Comparison of ENCODE assay signal across 10 mouse cellular contexts in the genomic region with DNA sequence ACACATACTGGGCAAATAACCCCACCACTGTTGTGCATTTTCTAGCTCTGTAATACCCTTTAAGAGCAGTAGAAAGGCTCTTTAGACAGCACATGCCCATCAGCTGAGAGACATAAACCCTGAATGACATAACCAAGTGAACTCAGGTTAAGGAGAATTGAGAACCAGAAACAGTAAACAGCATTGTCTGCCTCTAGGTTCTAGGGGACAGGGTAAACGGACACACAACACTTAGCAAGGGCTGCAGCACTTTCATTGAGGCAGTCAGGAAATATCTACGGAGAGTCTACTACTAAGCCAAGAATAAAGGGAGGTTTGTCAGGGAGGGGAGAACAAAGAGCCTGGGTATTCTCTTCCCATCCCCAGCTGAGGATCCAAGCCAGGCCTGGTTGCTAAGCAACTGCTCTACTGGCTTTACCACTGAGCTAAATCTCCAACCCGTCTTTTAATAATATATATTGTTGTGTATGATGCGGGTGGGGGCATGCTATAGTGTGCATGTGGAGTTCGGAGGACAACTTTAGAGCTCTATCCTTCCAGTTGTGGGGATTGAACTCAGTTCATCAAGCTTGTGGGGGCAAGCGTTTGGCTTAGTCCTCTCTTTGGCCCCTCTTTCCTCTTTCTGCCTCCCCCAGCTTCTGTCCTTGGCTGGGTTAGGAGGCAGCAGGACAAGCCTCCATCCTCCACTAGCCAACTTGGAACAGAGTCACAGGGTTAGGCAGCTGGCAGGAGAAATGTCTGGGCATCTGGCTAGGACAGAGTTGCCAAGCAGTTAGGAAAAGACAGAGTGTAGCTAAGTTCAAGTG. TPM values are rescaled to one million over a fixed set of nuclear protein-coding genes. Genes with fewer than 3 reads are reported as not detected.
DNase-seq lines count a peak whose midpoint lies in the region; ATAC-seq lines count a peak whose summit lies in the region.
"Had no signal": no experiment of that assay in that cellular context is flagged by ENCODE, and none has a peak within 500 bp of the region (broad histone marks: within the 10 kb centered on the region; RNA-seq: fewer than 3 reads in every experiment).

No protein-coding gene starts in this region.

- H3K36me3 ChIP-seq in embryonic facial prominence, embryonic 11.5 days (replicated peaks; ENCODE audit: control insufficient read depth, insufficient read depth, low read depth, low read length), result no peaks in the 10 kb centered on the region
- no peaks in the 10 kb centered on the region for H3K36me3 ChIP-seq in embryonic facial prominence, embryonic 10.5 days (replicated peaks)
- H3K36me3 ChIP-seq in hindbrain, embryonic 12.5 days, result no peaks in the 10 kb centered on the region
- no peaks in the 10 kb centered on the region for H3K36me3 ChIP-seq in midbrain, embryonic 12.5 days
- H3K36me3 ChIP-seq in limb, embryonic 10.5 days, result no peaks in the 10 kb centered on the region
- H3K36me3 ChIP-seq: neural tube, embryonic 12.5 days had no signal

- H3K27me3 ChIP-seq in embryonic facial prominence, embryonic 11.5 days (ENCODE audit: control insufficient read depth, insufficient read depth, low read length), result no peaks in the 10 kb centered on the region
- H3K27me3 ChIP-seq in embryonic facial prominence, embryonic 10.5 days (replicated peaks; ENCODE audit: low read depth, poor library complexity, severe bottlenecking), result peaks cover 8% of the 10 kb centered on the region
- no peaks in the 10 kb centered on the region for H3K27me3 ChIP-seq in hindbrain, embryonic 12.5 days
- H3K27me3 ChIP-seq in midbrain, embryonic 12.5 days, result no peaks in the 10 kb centered on the region
- H3K27me3 ChIP-seq in limb, embryonic 10.5 days (ENCODE audit: low read depth, poor library complexity, severe bottlenecking), result no peaks in the 10 kb centered on the region
- H3K27me3 ChIP-seq: neural tube, embryonic 12.5 days had no signal

- H3K27ac ChIP-seq in embryonic facial prominence, embryonic 11.5 days (replicated peaks; ENCODE audit: low read depth, low read length), result no peak overlapping the region
- H3K27ac ChIP-seq in embryonic facial prominence, embryonic 10.5 days (replicated peaks), result no peak overlapping the region
- H3K27ac ChIP-seq in hindbrain, embryonic 12.5 days, result no peak overlapping the region
- peak overlapping the region; percentile 25; the same call in 1 of the 2 replicates for H3K27ac ChIP-seq in midbrain, embryonic 12.5 days (replicated peaks)
- H3K27ac ChIP-seq in limb, embryonic 10.5 days, result no peak overlapping the region
- H3K27ac ChIP-seq: left cerebral cortex, adult 2 months; neural tube, embryonic 12.5 days had no signal

- no peak overlapping the region for H3K4me3 ChIP-seq in embryonic facial prominence, embryonic 11.5 days (ENCODE audit: low read depth, low read length)
- no peak overlapping the region for H3K4me3 ChIP-seq in embryonic facial prominence, embryonic 10.5 days
- H3K4me3 ChIP-seq in hindbrain, embryonic 12.5 days, result no peak overlapping the region
- no peak overlapping the region for H3K4me3 ChIP-seq in midbrain, embryonic 12.5 days
- H3K4me3 ChIP-seq in limb, embryonic 10.5 days, result no peak overlapping the region
- H3K4me3 ChIP-seq: left cerebral cortex, adult 2 months; neural tube, embryonic 12.5 days had no signal

- 63% methylated on average over 6 of the region's 6 CpGs for WGBS in embryonic facial prominence, embryonic 11.5 days
- WGBS in embryonic facial prominence, embryonic 10.5 days, result 58% methylated on average over 6 of the region's 6 CpGs
- WGBS in hindbrain, embryonic 12.5 days, result 42% methylated on average over 6 of the region's 6 CpGs
- 33% methylated on average over 6 of the region's 6 CpGs for WGBS in midbrain, embryonic 12.5 days
- WGBS in limb, embryonic 10.5 days, result 73% methylated on average over 6 of the region's 6 CpGs

- no peaks in the 10 kb centered on the region for H3K9me3 ChIP-seq in embryonic facial prominence, embryonic 11.5 days (replicated peaks; ENCODE audit: control insufficient read depth, low read length)
- H3K9me3 ChIP-seq in embryonic facial prominence, embryonic 10.5 days, result no peaks in the 10 kb centered on the region
- no peaks in the 10 kb centered on the region for H3K9me3 ChIP-seq in hindbrain, embryonic 12.5 days (replicated peaks)
- H3K9me3 ChIP-seq in midbrain, embryonic 12.5 days, result no peaks in the 10 kb centered on the region
- no peaks in the 10 kb centered on the region for H3K9me3 ChIP-seq in limb, embryonic 10.5 days (replicated peaks)
- H3K9me3 ChIP-seq: neural tube, embryonic 12.5 days had no signal

- no peaks in the 10 kb centered on the region for H3K4me1 ChIP-seq in embryonic facial prominence, embryonic 11.5 days (ENCODE audit: control insufficient read depth, insufficient read depth, low read length)
- H3K4me1 ChIP-seq in embryonic facial prominence, embryonic 10.5 days, result no peaks in the 10 kb centered on the region
- peaks cover 3% of the 10 kb centered on the region; the same call in 1 of the 2 replicates for H3K4me1 ChIP-seq in hindbrain, embryonic 12.5 days
- H3K4me1 ChIP-seq in midbrain, embryonic 12.5 days, result peaks cover 8% of the 10 kb centered on the region; the same call in 1 of the 2 replicates
- H3K4me1 ChIP-seq in limb, embryonic 10.5 days, result no peaks in the 10 kb centered on the region

- DNase-seq in embryonic facial prominence, embryonic 11.5 days (ENCODE audit: low spot score), result peak; percentile 13
- no peak for DNase-seq in embryonic facial prominence, embryonic 10.5 days (ENCODE audit: low spot score)
- DNase-seq in fibroblast of lung, adult 2 months (ENCODE audit: low read depth), result peak; percentile 90
- no peak for DNase-seq in natural killer cell, adult 2 months (ENCODE audit: low spot score in 2 of 2)
- no peak for DNase-seq in limb, embryonic 10.5 days (ENCODE audit: low spot score)
- no peak for DNase-seq in c-Kit-positive CD71-positive TER-119-positive erythroid progenitor cells, embryonic 14.5 days (ENCODE audit: low spot score)

- no peak for ATAC-seq in embryonic facial prominence, embryonic 11.5 days (replicated peaks; ENCODE audit: insufficient number of reproducible peaks, low FRiP score, low TSS enrichment, low read depth)
- peak; percentile 61; the same call in 1 of the 2 replicates for ATAC-seq in hindbrain, embryonic 12.5 days (ENCODE audit: low FRiP score)
- ATAC-seq in midbrain, embryonic 12.5 days (ENCODE audit: low FRiP score, low read depth), result no peak

- H3K9ac ChIP-seq in embryonic facial prominence, embryonic 11.5 days (replicated peaks; ENCODE audit: low read length), result no peak overlapping the region
- H3K9ac ChIP-seq in hindbrain, embryonic 12.5 days, result no peak overlapping the region
- no peak overlapping the region for H3K9ac ChIP-seq in midbrain, embryonic 12.5 days (replicated peaks)
- H3K9ac ChIP-seq: neural tube, embryonic 12.5 days had no signal

- no peak overlapping the region for H3K4me2 ChIP-seq in embryonic facial prominence, embryonic 11.5 days (ENCODE audit: low read depth, low read length)
- no peak overlapping the region for H3K4me2 ChIP-seq in hindbrain, embryonic 12.5 days (replicated peaks)
- no peak overlapping the region for H3K4me2 ChIP-seq in midbrain, embryonic 12.5 days (replicated peaks)
- H3K4me2 ChIP-seq: neural tube, embryonic 12.5 days had no signal

RNA-seq across cellular contexts. Expression of gene Hilpda, which starts 8.4 kb away (rescaled TPM):
- 35.0 and 41.6 TPM in 2 replicates for polyA plus RNA-seq in embryonic facial prominence, embryonic 11.5 days (2014; fragmentation: Nextera tagmentation; extraction: Ambion mirVana)
- polyA plus RNA-seq in embryonic facial prominence, embryonic 10.5 days (2016; fragmentation: Nextera tagmentation; extraction: Ambion mirVana), result 35.3 and 39.9 TPM in 2 replicates
- polyA plus RNA-seq in hindbrain, embryonic 12.5 days (2016; fragmentation: Nextera tagmentation; extraction: Ambion mirVana), result 31.8 and 32.1 TPM in 2 replicates
- polyA plus RNA-seq in midbrain, embryonic 12.5 days (2016; fragmentation: Nextera tagmentation; extraction: Ambion mirVana), result 29.7 and 31.0 TPM in 2 replicates
- 42.7 and 45.2 TPM in 2 replicates for polyA plus RNA-seq in limb, embryonic 10.5 days (2016; fragmentation: Nextera tagmentation; extraction: Ambion mirVana)

RNA-seq across cellular contexts. Expression of gene Fam71f2, which starts 15.5 kb away (rescaled TPM):
- 0.57 and 0.79 TPM in 2 replicates for polyA plus RNA-seq in embryonic facial prominence, embryonic 11.5 days (2014; fragmentation: Nextera tagmentation; extraction: Ambion mirVana)
- 0.25 and 0.34 TPM in 2 replicates for polyA plus RNA-seq in embryonic facial prominence, embryonic 10.5 days (2016; fragmentation: Nextera tagmentation; extraction: Ambion mirVana)
- polyA plus RNA-seq in hindbrain, embryonic 12.5 days (2016; fragmentation: Nextera tagmentation; extraction: Ambion mirVana), result 0.65 and 0.72 TPM in 2 replicates
- polyA plus RNA-seq in midbrain, embryonic 12.5 days (2016; fragmentation: Nextera tagmentation; extraction: Ambion mirVana), result 0.60 and 1.2 TPM in 2 replicates
- polyA plus RNA-seq in limb, embryonic 10.5 days (2016; fragmentation: Nextera tagmentation; extraction: Ambion mirVana), result 0.40 and 0.55 TPM in 2 replicates

RNA-seq across cellular contexts. Expression of gene Impdh1, which starts 47.7 kb away (rescaled TPM):
- polyA plus RNA-seq in embryonic facial prominence, embryonic 11.5 days (2014; fragmentation: Nextera tagmentation; extraction: Ambion mirVana), result 28.1 and 31.7 TPM in 2 replicates
- polyA plus RNA-seq in embryonic facial prominence, embryonic 10.5 days (2016; fragmentation: Nextera tagmentation; extraction: Ambion mirVana), result 44.7 and 50.2 TPM in 2 replicates
- 49.9 and 52.4 TPM in 2 replicates for polyA plus RNA-seq in hindbrain, embryonic 12.5 days (2016; fragmentation: Nextera tagmentation; extraction: Ambion mirVana)
- 50.2 and 51.6 TPM in 2 replicates for polyA plus RNA-seq in midbrain, embryonic 12.5 days (2016; fragmentation: Nextera tagmentation; extraction: Ambion mirVana)
- 56.7 and 66.9 TPM in 2 replicates for polyA plus RNA-seq in limb, embryonic 10.5 days (2016; fragmentation: Nextera tagmentation; extraction: Ambion mirVana)

RNA-seq across cellular contexts. Expression of gene Fam71f1, which starts 55.1 kb away (rescaled TPM):
- polyA plus RNA-seq in embryonic facial prominence, embryonic 11.5 days (2014; fragmentation: Nextera tagmentation; extraction: Ambion mirVana), result not detected in 2 replicates
- not detected in 2 replicates for polyA plus RNA-seq in embryonic facial prominence, embryonic 10.5 days (2016; fragmentation: Nextera tagmentation; extraction: Ambion mirVana)
- polyA plus RNA-seq in hindbrain, embryonic 12.5 days (2016; fragmentation: Nextera tagmentation; extraction: Ambion mirVana), result 0.27 TPM in 1 of 2 replicates, not detected in the other
- not detected in 2 replicates for polyA plus RNA-seq in midbrain, embryonic 12.5 days (2016; fragmentation: Nextera tagmentation; extraction: Ambion mirVana)
- polyA plus RNA-seq in limb, embryonic 10.5 days (2016; fragmentation: Nextera tagmentation; extraction: Ambion mirVana), result 0.09 TPM in 1 of 2 replicates, not detected in the other
- polyA plus RNA-seq: neural tube, embryonic 12.5 days had no signal

Comparison
In these comparisons a context has a peak if more than half of its experiments do, and no peak if none do; other contexts are left out.
1. DNase-seq: peak in embryonic facial prominence, embryonic 11.5 days (single experiment) and fibroblast of lung, adult 2 months (single experiment); none in embryonic facial prominence, embryonic 10.5 days (single experiment), natural killer cell, adult 2 months (0 of 2), limb, embryonic 10.5 days (single experiment) and c-Kit-positive CD71-positive TER-119-positive erythroid progenitor cells, embryonic 14.5 days (single experiment).